12 mouse cellular contexts compared by ENCODE assay signal in the genomic region with DNA sequence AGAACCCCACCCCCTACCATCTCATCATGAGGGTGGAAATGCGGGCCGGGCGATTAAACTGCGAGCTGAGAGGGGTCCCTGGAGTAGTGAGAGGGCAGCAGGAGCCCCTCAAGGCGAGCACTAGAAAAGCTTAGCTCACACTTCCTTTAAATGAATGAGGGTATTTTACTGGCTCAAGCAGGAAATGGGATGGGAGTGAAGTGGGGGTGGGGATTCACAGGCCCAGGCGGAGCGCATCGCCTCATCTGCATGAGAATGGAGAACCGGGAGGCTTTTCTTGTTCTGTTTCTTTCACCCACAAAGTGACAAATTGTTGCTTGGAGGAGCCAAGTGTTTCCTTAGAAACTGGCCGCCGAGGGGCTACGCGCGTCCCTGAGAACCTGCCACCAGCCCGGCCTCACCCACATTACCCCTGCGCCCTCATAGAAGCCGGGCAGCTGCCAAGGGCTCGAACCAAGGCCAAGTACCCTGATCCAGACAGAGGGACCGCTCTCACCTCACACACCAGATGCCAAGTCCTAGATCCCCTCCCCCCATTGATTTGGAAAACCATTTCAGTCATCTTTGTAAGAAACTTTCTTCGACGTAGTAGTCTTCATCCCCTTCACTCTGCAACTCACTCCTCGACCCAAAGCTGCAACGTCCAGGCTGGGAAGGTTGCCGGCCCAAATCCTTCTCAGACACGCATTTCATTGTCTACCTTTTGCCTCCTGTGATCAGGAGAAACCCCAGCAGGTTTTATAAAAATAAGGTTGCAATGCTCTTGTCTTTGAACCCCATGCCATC. TPM values are rescaled to one million over a fixed set of nuclear protein-coding genes. Genes with fewer than 3 reads are reported as not detected.
DNase-seq lines count a peak whose midpoint lies in the region; ATAC-seq and TF ChIP-seq lines count a peak whose summit lies in the region.
"Had no signal": no experiment of that assay in that cellular context is flagged by ENCODE, and none has a peak within 500 bp of the region (broad histone marks: within the 10 kb centered on the region; RNA-seq: fewer than 3 reads in every experiment).

No protein-coding gene starts in this region.

- no peak for TF ChIP-seq CTCF in ES-Bruce4 (IDR thresholded peaks at IDR 0.05; ENCODE audit: low read depth, low read length)
- no peak for TF ChIP-seq CTCF in cortical plate, adult 2 months (IDR thresholded peaks at IDR 0.05; ENCODE audit: extremely low read depth, insufficient read depth, low read length)

- TF ChIP-seq POLR2A in ES-Bruce4 (IDR thresholded peaks at IDR 0.05; ENCODE audit: insufficient read depth, low read length) = no peak
- TF ChIP-seq POLR2A in cortical plate, adult 2 months (IDR thresholded peaks at IDR 0.05; ENCODE audit: extremely low read depth, insufficient read depth, low read length) = no peak

- peak overlapping the region; percentile 56 for H3K4me3 ChIP-seq in ES-Bruce4 (ENCODE audit: low read depth, low read length)
- H3K4me3 ChIP-seq in cortical plate, adult 2 months (ENCODE audit: insufficient read depth, low read length) = peak overlapping the region; percentile 13; the same call in 1 of the 2 replicates
- H3K4me3 ChIP-seq in hindbrain, embryonic 10.5 days = peak overlapping the region; percentile 45
- peak overlapping the region; percentile 32 for H3K4me3 ChIP-seq in midbrain, embryonic 16.5 days (ENCODE audit: low read depth, low read length)
- no peak overlapping the region for H3K4me3 ChIP-seq in kidney, embryonic 14.5 days (ENCODE audit: low read length)
- H3K4me3 ChIP-seq in liver, embryonic 11.5 days (ENCODE audit: low read depth, low read length) = no peak overlapping the region
- H3K4me3 ChIP-seq: embryonic facial prominence, embryonic 15.5 days; intestine, embryonic 15.5 days; lung, embryonic 15.5 days had no signal

- no peak overlapping the region for H3K9ac ChIP-seq in ES-Bruce4 (ENCODE audit: low read depth, poor library complexity, severe bottlenecking)
- H3K9ac ChIP-seq in midbrain, embryonic 16.5 days (ENCODE audit: low read depth, low read length) = peak overlapping the region; percentile 57
- no peak overlapping the region for H3K9ac ChIP-seq in kidney, embryonic 14.5 days (ENCODE audit: low read depth, low read length)
- no peak overlapping the region for H3K9ac ChIP-seq in liver, embryonic 11.5 days (ENCODE audit: low read depth, low read length)
- H3K9ac ChIP-seq: embryonic facial prominence, embryonic 15.5 days; intestine, embryonic 15.5 days; lung, embryonic 15.5 days had no signal

- peak; percentile 71 for DNase-seq in hindbrain, embryonic 10.5 days (ENCODE audit: low spot score)
- no peak for DNase-seq in B cell, adult 2 months
- DNase-seq in lung, postnatal 14 days = no peak
- DNase-seq in liver, embryonic 11.5 days (ENCODE audit: low spot score) = no peak

- peak; percentile 80 for ATAC-seq in midbrain, embryonic 16.5 days
- ATAC-seq in kidney, embryonic 14.5 days (ENCODE audit: low FRiP score, low TSS enrichment) = no peak; the same call in 1 of the 2 replicates
- ATAC-seq in liver, embryonic 11.5 days (replicated peaks; ENCODE audit: low FRiP score) = no peak

- H3K4me2 ChIP-seq in midbrain, embryonic 16.5 days (ENCODE audit: low read length) = peak overlapping the region; percentile 64
- H3K4me2 ChIP-seq in kidney, embryonic 14.5 days (replicated peaks; ENCODE audit: low read depth, low read length) = no peak overlapping the region
- no peak overlapping the region for H3K4me2 ChIP-seq in liver, embryonic 11.5 days
- H3K4me2 ChIP-seq: lung, embryonic 15.5 days had no signal

- under 1% methylated on average over 25 of the region's 25 CpGs for WGBS in hindbrain, embryonic 10.5 days
- 2% methylated on average over 25 of the region's 25 CpGs for WGBS in midbrain, embryonic 16.5 days
- WGBS in kidney, embryonic 14.5 days = 1% methylated on average over 25 of the region's 25 CpGs
- WGBS in liver, embryonic 11.5 days = 5% methylated on average over 25 of the region's 25 CpGs

- no peaks in the 10 kb centered on the region for H3K36me3 ChIP-seq in ES-Bruce4 (ENCODE audit: control insufficient read depth, insufficient read depth, low read length, poor library complexity, severe bottlenecking)
- no peaks in the 10 kb centered on the region for H3K36me3 ChIP-seq in hindbrain, embryonic 10.5 days
- no peaks in the 10 kb centered on the region for H3K36me3 ChIP-seq in midbrain, embryonic 16.5 days (ENCODE audit: control insufficient read depth, insufficient read depth, low read length)
- no peaks in the 10 kb centered on the region for H3K36me3 ChIP-seq in kidney, embryonic 14.5 days (ENCODE audit: control insufficient read depth, insufficient read depth, low read length)
- no peaks in the 10 kb centered on the region for H3K36me3 ChIP-seq in liver, embryonic 11.5 days (ENCODE audit: control insufficient read depth, insufficient read depth, low read length)
- H3K36me3 ChIP-seq: embryonic facial prominence, embryonic 15.5 days; G1E; intestine, embryonic 15.5 days; lung, embryonic 15.5 days had no signal

- TF ChIP-seq EP300 in ES-Bruce4 (IDR thresholded peaks at IDR 0.05; ENCODE audit: insufficient read depth, low read depth, low read length) = peak; percentile 79

- no peaks in the 10 kb centered on the region for H3K27me3 ChIP-seq in ES-Bruce4 (ENCODE audit: control insufficient read depth, insufficient read depth, low read length, poor library complexity, severe bottlenecking)
- H3K27me3 ChIP-seq in hindbrain, embryonic 10.5 days (ENCODE audit: insufficient read depth, poor library complexity, severe bottlenecking) = peaks cover 79% of the 10 kb centered on the region
- H3K27me3 ChIP-seq in midbrain, embryonic 16.5 days (ENCODE audit: control insufficient read depth, insufficient read depth, low read depth, low read length) = peaks cover 10% of the 10 kb centered on the region
- peaks cover 58% of the 10 kb centered on the region for H3K27me3 ChIP-seq in kidney, embryonic 14.5 days (ENCODE audit: control insufficient read depth, insufficient read depth, low read length)
- H3K27me3 ChIP-seq in liver, embryonic 11.5 days (replicated peaks; ENCODE audit: control insufficient read depth, insufficient read depth, low read length) = peaks cover 67% of the 10 kb centered on the region

- no peaks in the 10 kb centered on the region for H3K9me3 ChIP-seq in ES-Bruce4 (replicated peaks; ENCODE audit: control insufficient read depth, insufficient read depth, low read length, poor library complexity, severe bottlenecking)
- no peaks in the 10 kb centered on the region for H3K9me3 ChIP-seq in hindbrain, embryonic 10.5 days
- H3K9me3 ChIP-seq in midbrain, embryonic 16.5 days (replicated peaks; ENCODE audit: control insufficient read depth, low read length, poor library complexity, severe bottlenecking) = no peaks in the 10 kb centered on the region
- H3K9me3 ChIP-seq in kidney, embryonic 14.5 days (ENCODE audit: control insufficient read depth, low read length) = no peaks in the 10 kb centered on the region
- H3K9me3 ChIP-seq in liver, embryonic 11.5 days (ENCODE audit: control insufficient read depth, low read length) = no peaks in the 10 kb centered on the region
- H3K9me3 ChIP-seq: embryonic facial prominence, embryonic 15.5 days; G1E; intestine, embryonic 15.5 days; lung, embryonic 15.5 days had no signal

- H3K4me1 ChIP-seq in ES-Bruce4 (ENCODE audit: control insufficient read depth, insufficient read depth, low read length) = no peaks in the 10 kb centered on the region
- H3K4me1 ChIP-seq in cortical plate, adult 2 months (ENCODE audit: control insufficient read depth, insufficient read depth, low read length) = peaks cover 3% of the 10 kb centered on the region
- H3K4me1 ChIP-seq in hindbrain, embryonic 10.5 days (replicated peaks) = peaks cover 33% of the 10 kb centered on the region
- peaks cover 16% of the 10 kb centered on the region for H3K4me1 ChIP-seq in midbrain, embryonic 16.5 days (ENCODE audit: control insufficient read depth, insufficient read depth, low read length)
- H3K4me1 ChIP-seq in kidney, embryonic 14.5 days (ENCODE audit: control insufficient read depth, insufficient read depth, low read length) = no peaks in the 10 kb centered on the region
- no peaks in the 10 kb centered on the region for H3K4me1 ChIP-seq in liver, embryonic 11.5 days (replicated peaks; ENCODE audit: control insufficient read depth, insufficient read depth, low read length)
- H3K4me1 ChIP-seq: lung, embryonic 15.5 days had no signal

- no peak overlapping the region for H3K27ac ChIP-seq in ES-Bruce4 (ENCODE audit: insufficient read depth, low read length)
- H3K27ac ChIP-seq in cortical plate, adult 2 months (ENCODE audit: insufficient read depth, low read length) = no peak overlapping the region
- H3K27ac ChIP-seq in hindbrain, embryonic 10.5 days = peak overlapping the region; percentile 62; the same call in 1 of the 2 replicates
- peak overlapping the region; percentile 60 for H3K27ac ChIP-seq in midbrain, embryonic 16.5 days (ENCODE audit: low read length)
- H3K27ac ChIP-seq in kidney, embryonic 14.5 days (ENCODE audit: low read depth, low read length) = no peak overlapping the region
- H3K27ac ChIP-seq in liver, embryonic 11.5 days (ENCODE audit: low read depth, low read length) = no peak overlapping the region
- H3K27ac ChIP-seq: embryonic facial prominence, embryonic 15.5 days; intestine, embryonic 15.5 days; lung, embryonic 15.5 days had no signal

RNA-seq across cellular contexts. Expression of a gene that starts 8.7 kb away (rescaled TPM):
- not detected in 2 replicates for polyA plus RNA-seq in ES-Bruce4 (2011; ENCODE audit: insufficient read depth, insufficient read length, low read depth, missing spikeins)
- polyA plus RNA-seq in cortical plate, adult 2 months (2012; rRNA removed) = 23.7 and 25.7 TPM in 2 replicates
- 1.1 and 3.4 TPM in 2 replicates for polyA plus RNA-seq in hindbrain, embryonic 10.5 days (2016; fragmentation: Nextera tagmentation; extraction: Ambion mirVana)
- polyA plus RNA-seq in midbrain, embryonic 16.5 days (2015; fragmentation: Nextera tagmentation; extraction: Ambion mirVana) = 82.4 and 92.6 TPM in 2 replicates
- 0.11 and 0.14 TPM in 2 replicates for polyA plus RNA-seq in kidney, embryonic 14.5 days (2014; fragmentation: Nextera tagmentation; extraction: Ambion mirVana)
- polyA plus RNA-seq in liver, embryonic 11.5 days (2014; fragmentation: Nextera tagmentation; extraction: Ambion mirVana) = 0.22 TPM in 1 of 2 replicates, not detected in the other
- polyA plus RNA-seq: G1E had no signal

Comparison
In these comparisons a context has a peak if more than half of its experiments do, and no peak if none do; other contexts are left out.
1. H3K27ac ChIP-seq: peak in hindbrain, embryonic 10.5 days (single experiment) and midbrain, embryonic 16.5 days (single experiment); none in ES-Bruce4 (single experiment), cortical plate, adult 2 months (single experiment), kidney, embryonic 14.5 days (single experiment) and liver, embryonic 11.5 days (single experiment).
2. H3K4me3 ChIP-seq: peak in ES-Bruce4 (single experiment), cortical plate, adult 2 months (single experiment), hindbrain, embryonic 10.5 days (single experiment) and midbrain, embryonic 16.5 days (single experiment); none in kidney, embryonic 14.5 days (single experiment) and liver, embryonic 11.5 days (single experiment).